Mouse (Mus musculus) heart, adult 2 months (tissue): ENCODE data around the gene Tmprss2. TPM values are rescaled to one million over a fixed set of nuclear protein-coding genes. Genes with fewer than 3 reads are reported as not detected.

ENCODE experiments used
- DNase-seq, 2 experiments: peaks; one replicate each; pipeline ENCODE4 v3.0.0; 2021
- H3K27ac ChIP-seq: fragments of 200-600 bp; 2 replicates; pipeline ENCODE4 v1.8.1; 2022
- H3K27me3 ChIP-seq: fragments of 200-500 bp; 2 replicates; pipeline ENCODE4 v1.6.1; 2012; ENCODE audit warnings: mild to moderate bottlenecking, low read length, inconsistent platforms, mixed read lengths; ENCODE audit not compliant: control insufficient read depth, insufficient read depth
- H3K36me3 ChIP-seq: fragments of 200-500 bp; 2 replicates; pipeline ENCODE4 v1.6.1; 2012; ENCODE audit warnings: low read length, inconsistent platforms; ENCODE audit not compliant: control insufficient read depth, insufficient read depth
- H3K4me1 ChIP-seq: fragments of 200-500 bp; 2 replicates; pipeline ENCODE4 v1.6.1; 2011; ENCODE audit warnings: low read length; ENCODE audit not compliant: control insufficient read depth, insufficient read depth
- H3K4me3 ChIP-seq: fragments of 200-600 bp; 2 replicates; pipeline ENCODE4 v1.8.1; 2022
- H3K79me2 ChIP-seq: fragments of 200-500 bp; replicated peaks from 2 replicates; pipeline ENCODE4 v1.6.1; 2012; ENCODE audit warnings: mild to moderate bottlenecking, inconsistent platforms, low read length, moderate library complexity, mixed read lengths; ENCODE audit not compliant: control insufficient read depth, insufficient read depth
- H3K9ac ChIP-seq: fragments of 200-500 bp; 2 replicates; pipeline ENCODE4 v1.6.1; 2012; ENCODE audit warnings: low read depth, mild to moderate bottlenecking, control low read depth, inconsistent platforms, low read length, mixed read lengths
- CTCF ChIP-seq: fragments of 200-600 bp; IDR thresholded peaks from 2 replicates; pipeline ENCODE4 v1.8.1; 2022; ENCODE audit warnings: antibody characterized with exemption, mild to moderate bottlenecking, moderate library complexity
- EP300 ChIP-seq: fragments of 200-500 bp; IDR thresholded peaks from 2 replicates; pipeline ENCODE4 v1.6.1; 2011; ENCODE audit warnings: low read depth, low read length, control low read depth; ENCODE audit not compliant: insufficient read depth
- POLR2A ChIP-seq: fragments of 200-500 bp; IDR thresholded peaks from 2 replicates; pipeline ENCODE4 v1.6.1; 2011; ENCODE audit warnings: mild to moderate bottlenecking, low read depth, low read length, control low read depth; ENCODE audit not compliant: insufficient read depth
- whole genome bisulfite sequencing: fragments of 180-500 bp; shearing (Covaris S2); methylation state at CpG from one replicate; pipeline ENCODE4 v1.1.7; 2018; 5-methylcytosine and 5-hydroxymethylcytosine counted together
- intact Hi-C: fragments of 180-260 bp; cut with DNase I; formaldehyde crosslinking; loops from one replicate; pipeline ENCODE4 v1.15.1; 2025
- polyA plus RNA-seq: library from polyadenylated mRNA; depleted of rRNA; stranded (reverse); fragments of >200 nt; gene quantifications from 2 replicates; pipeline ENCODE4 v1.2.3, GENCODE M21; 2012
- total RNA-seq, 2 experiments: library from RNA; stranded (reverse); gene quantifications; 2 replicates each; pipeline ENCODE4 v1.2.3; 2021

Gene Tmprss2
- total and polyA plus RNA-seq, 3 experiments = 0.96 TPM; not detected in 2

DNA sequence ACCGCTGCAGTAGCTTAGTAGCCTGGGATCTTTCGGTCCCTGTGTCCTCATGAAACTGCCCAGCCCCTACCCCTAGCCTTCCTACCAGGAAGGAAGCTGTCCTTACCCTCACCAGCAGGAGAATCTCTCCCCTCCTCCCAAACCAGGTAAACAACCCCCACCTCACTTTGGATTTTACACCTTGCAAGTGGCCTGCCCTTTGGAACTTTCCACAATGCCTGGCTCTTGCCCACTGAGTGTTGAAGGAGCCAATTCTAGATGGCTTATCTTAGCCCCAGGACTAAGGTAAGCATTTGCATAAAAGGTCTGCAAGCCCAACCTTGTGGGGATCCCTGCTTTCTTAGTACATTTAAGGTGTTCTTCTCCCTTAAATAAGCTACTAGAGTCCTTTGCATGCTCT lies 1.3 kb downstream of the Tmprss2 start:
- Histone ChIP-seq H3K36me3 (no peaks in the 10 kb centered on the region), H3K27me3 (peaks cover 6% of the 10 kb centered on the region; the same call in 1 of the 2 replicates), H3K4me3 (no peak overlapping the region), H3K4me1 (no peaks in the 10 kb centered on the region), H3K27ac (no peak overlapping the region), H3K79me2 (no peaks in the 10 kb centered on the region), H3K9ac (no peak overlapping the region)
- intact Hi-C loops = no loop called here
- TF ChIP-seq POLR2A = no peak
- no peak for TF ChIP-seq CTCF
- no peak for TF ChIP-seq EP300
- no peak for DNase-seq
- 84% methylated on average over 2 of the region's 2 CpGs for WGBS

DNA sequence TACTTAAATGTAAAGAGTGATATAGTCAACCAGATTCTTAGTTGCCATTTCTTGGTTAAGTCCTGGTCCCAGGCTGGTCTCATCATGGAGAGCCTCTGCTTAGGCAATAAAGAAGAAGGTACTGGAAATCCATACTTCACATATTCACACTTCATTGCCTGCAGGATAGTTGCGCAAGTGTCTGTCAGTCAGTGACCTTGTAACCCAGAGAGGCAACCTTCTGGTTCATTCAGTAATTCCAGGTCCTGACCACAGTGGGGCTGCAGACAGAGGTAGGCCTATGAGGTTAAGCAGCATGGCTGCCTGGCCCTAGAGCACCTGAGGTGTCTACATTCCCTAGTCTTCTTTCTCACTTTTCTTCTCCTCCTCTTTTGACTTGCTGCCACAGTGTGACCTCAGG lies 3.0 kb downstream of the Tmprss2 start:
- no peak overlapping the region for H3K4me3 ChIP-seq
- H3K9ac ChIP-seq = no peak overlapping the region
- no peaks in the 10 kb centered on the region for H3K36me3 ChIP-seq
- no peak for TF ChIP-seq CTCF
- no peak for TF ChIP-seq EP300
- TF ChIP-seq POLR2A = no peak
- WGBS = 97% methylated on average over 1 of the region's 1 CpGs
- no peak for DNase-seq
- no peak overlapping the region for H3K27ac ChIP-seq
- no peaks in the 10 kb centered on the region for H3K79me2 ChIP-seq
- intact Hi-C loops = no loop called here
- H3K4me1 ChIP-seq = no peaks in the 10 kb centered on the region
- peaks cover 6% of the 10 kb centered on the region; the same call in 1 of the 2 replicates for H3K27me3 ChIP-seq

DNA sequence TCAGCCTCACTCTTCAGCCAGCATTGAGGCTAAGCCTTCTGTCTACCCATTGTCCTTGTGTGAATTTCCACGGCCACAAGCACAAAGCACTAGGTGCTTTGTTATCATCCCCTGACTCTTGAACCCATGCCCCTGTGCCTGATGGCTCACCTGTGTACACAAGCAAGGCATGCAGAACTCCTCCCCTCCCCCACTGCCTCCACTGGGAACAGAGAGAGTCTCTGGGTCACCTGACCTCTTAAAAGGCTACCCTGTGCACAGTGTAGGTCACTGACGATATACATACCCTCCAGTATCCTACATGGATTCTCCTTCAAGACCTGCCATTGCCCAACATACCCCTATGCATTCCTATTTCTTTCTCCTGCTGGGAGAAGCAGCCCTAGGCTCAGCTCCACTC lies 4.2 kb downstream of the Tmprss2 start:
- H3K79me2 ChIP-seq = no peaks in the 10 kb centered on the region
- no peak overlapping the region for H3K27ac ChIP-seq
- no peak overlapping the region for H3K4me3 ChIP-seq
- TF ChIP-seq CTCF (no peak), POLR2A (no peak), EP300 (no peak)
- 71% methylated on average over 2 of the region's 2 CpGs for WGBS
- H3K27me3 ChIP-seq = peaks cover 6% of the 10 kb centered on the region; the same call in 1 of the 2 replicates
- intact Hi-C loops = no loop called here
- no peaks in the 10 kb centered on the region for H3K36me3 ChIP-seq
- H3K9ac ChIP-seq = no peak overlapping the region
- DNase-seq = no peak
- H3K4me1 ChIP-seq = no peaks in the 10 kb centered on the region

DNA sequence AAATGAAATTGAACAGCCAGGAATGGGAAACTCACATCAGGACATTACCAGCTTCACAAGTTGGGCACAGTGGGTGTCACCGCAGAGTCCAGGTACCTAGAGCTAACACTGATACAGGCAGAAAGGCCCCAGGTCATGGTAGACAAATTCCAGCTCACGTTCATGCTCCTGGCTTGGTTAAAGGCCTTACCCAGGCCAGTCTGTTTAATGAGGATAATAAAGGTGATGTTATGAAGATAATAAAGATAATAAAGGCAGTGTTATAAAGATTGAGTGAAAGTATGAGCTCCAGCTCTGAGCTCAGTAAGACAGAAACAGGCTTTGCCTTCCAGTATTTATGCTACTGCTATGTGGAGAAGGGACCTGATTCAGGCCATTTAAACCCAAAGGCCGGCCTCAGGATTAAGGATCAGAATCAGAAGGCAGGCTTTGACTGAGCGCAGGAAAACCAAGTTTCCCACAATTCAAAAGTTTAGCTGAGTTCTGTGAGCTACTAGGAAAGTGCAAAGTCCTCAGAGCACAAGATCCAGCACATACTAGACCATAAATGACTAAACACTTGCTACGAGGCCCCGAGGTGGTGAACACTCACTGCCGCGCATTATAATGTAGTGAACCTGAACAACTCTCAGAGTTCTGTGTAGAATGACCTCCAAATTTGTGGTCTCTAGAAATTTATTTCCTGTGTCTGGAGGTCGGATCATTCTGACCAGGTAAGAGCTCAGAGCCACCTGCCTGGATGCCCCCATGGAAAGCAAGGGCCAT lies 4.9 kb downstream of the Tmprss2 start:
- no peak for DNase-seq
- intact Hi-C loops = no loop called here
- Histone ChIP-seq H3K27me3 (peaks cover 6% of the 10 kb centered on the region; the same call in 1 of the 2 replicates), H3K27ac (no peak overlapping the region), H3K36me3 (no peaks in the 10 kb centered on the region), H3K4me3 (no peak overlapping the region), H3K4me1 (no peaks in the 10 kb centered on the region), H3K79me2 (no peaks in the 10 kb centered on the region), H3K9ac (no peak overlapping the region)
- no peak for TF ChIP-seq CTCF
- no peak for TF ChIP-seq EP300
- TF ChIP-seq POLR2A = no peak
- WGBS = 90% methylated on average over 9 of the region's 9 CpGs

DNA sequence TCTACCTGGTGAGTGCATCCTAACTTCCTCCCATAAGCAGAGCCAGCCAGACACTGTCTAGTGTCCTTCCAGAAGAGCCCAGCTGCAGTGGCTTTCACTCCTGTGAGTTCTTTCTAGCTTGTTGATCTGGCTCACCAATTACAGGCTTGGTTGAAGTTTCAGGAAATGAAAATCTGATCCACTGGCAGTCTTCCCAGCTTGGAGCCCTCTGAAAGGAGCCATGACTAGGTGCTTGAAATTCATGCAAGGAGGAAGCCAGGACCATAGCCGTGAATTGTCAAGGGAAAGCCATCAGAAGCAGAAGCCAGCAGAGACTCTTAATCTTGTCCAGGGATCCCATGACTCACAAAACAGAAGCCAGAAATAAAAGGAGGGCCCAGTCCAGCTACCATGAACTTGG lies 8.7 kb downstream of the Tmprss2 start:
- Histone ChIP-seq H3K36me3 (no peaks in the 10 kb centered on the region), H3K27ac (no peak overlapping the region), H3K79me2 (no peaks in the 10 kb centered on the region), H3K27me3 (no peaks in the 10 kb centered on the region), H3K4me3 (no peak overlapping the region), H3K9ac (no peak overlapping the region), H3K4me1 (no peaks in the 10 kb centered on the region)
- no peak for TF ChIP-seq EP300
- no peak for TF ChIP-seq POLR2A
- TF ChIP-seq CTCF = no peak
- intact Hi-C loops = no loop called here
- WGBS = 29% methylated on average over 1 of the region's 1 CpGs
- no peak for DNase-seq

DNA sequence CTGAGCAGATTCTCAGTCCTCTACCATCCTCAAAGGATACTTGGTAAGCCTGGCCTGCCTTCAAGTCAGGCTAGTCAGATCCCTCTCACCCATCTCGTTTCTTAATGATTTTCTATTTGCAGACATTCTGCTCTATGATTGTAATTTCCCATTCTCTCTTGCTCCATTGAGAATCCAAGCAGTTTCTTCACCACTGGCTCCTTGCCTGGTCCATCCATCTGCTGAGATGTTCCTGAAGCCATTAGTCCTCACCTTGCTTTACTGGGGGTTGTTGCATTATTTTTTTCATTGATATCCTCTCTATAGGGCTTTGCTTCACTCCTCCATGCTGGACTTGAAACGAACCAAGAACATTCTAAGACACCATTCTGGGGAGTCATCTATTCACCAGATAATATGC lies 10.4 kb downstream of the Tmprss2 start:
- intact Hi-C loops = no loop called here
- Histone ChIP-seq H3K4me1 (no peaks in the 10 kb centered on the region), H3K4me3 (no peak overlapping the region), H3K27me3 (no peaks in the 10 kb centered on the region), H3K9ac (no peak overlapping the region), H3K79me2 (no peaks in the 10 kb centered on the region), H3K27ac (no peak overlapping the region), H3K36me3 (no peaks in the 10 kb centered on the region)
- WGBS = 57% methylated on average over 2 of the region's 2 CpGs
- no peak for DNase-seq
- TF ChIP-seq POLR2A (no peak), EP300 (no peak), CTCF (no peak)
